Mouse (Mus musculus) E14TG2a.4 (cell line): ENCODE measurements around the gene Spata9.

Experiments
- CTCF ChIP-seq: conservative IDR thresholded peaks from 2 replicates; pipeline ENCODE4 v1.5.1; 2014; ENCODE audit warnings: low read length
- NANOG ChIP-seq: IDR thresholded peaks from 2 replicates; pipeline ENCODE4 v1.6.1; 2014; ENCODE audit warnings: borderline replicate concordance, low read length, mixed read lengths
- POU5F1 ChIP-seq: IDR thresholded peaks from 2 replicates; pipeline ENCODE4 v1.6.1; 2014; ENCODE audit warnings: low read length, borderline replicate concordance

DNA sequence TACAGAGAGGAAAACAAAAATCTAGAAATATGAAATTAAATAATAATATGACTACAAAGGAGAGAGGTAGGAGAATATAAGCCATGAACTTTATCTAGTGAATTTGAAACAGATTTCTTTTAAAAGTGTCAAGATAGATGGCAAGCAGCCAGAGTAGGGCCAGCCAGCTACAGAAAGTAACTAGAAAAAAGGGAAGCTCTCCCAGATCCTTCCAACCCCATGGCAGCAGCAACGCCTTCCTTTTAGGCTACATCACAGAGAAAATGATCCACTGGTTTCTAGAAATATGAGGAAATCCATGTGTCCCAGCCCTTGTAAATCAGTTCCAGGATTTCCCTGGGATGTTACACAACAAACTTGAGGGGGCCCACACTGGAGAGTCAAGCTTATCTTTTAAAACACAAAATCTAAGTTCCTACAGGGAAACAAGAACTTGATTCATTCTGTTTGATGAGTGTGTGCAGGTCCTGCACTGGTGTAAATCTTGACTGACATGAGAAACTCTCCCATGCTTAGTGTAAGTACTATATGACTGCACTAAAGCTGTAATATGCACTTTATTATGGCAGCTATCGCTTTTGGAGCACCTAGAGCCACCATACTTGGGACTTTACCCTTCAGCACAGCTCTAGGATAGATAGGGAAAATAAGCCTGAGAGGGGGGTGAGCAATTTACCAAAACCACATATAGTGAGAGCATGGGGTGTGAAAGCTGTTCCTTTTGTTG is 26.0 kb upstream of the Spata9 start:
- no peak for TF ChIP-seq NANOG
- TF ChIP-seq CTCF, result no peak
- no peak for TF ChIP-seq POU5F1
